Mouse (Mus musculus): ENCODE measurements at regions not wholly inside any gene's neighbourhood (a gene's known extent, or its start where the extent isn't known, plus 50 kb on each side); places are given as distances from the start of the nearest gene placed in this dataset.

DNA sequence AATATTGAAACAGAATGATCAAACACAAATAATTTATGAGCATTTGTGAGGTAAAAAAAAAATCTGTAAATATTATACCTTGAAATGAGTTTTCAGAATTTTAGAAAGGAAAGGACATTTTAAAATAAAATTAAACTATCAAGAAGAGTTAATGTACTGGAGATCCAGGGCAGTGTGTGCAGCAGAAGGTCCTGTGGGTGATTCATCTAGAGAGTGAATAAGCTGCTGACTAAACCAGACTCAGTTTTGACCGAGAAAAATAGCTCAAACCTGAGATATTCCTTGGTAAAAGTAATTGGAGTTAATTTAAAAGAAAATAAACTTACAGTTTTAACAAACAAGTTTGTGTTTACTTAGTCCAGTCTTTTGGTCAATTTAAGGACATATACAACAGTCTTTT, 1118.6 kb upstream of the Celf2 start:
- TF ChIP-seq CTCF (IDR thresholded peaks at IDR 0.05), result no peak
- intact Hi-C loops (cut with DNase I), result no loop called here
- no peak for DNase-seq
- no peak overlapping the region for H3K27ac ChIP-seq
- H3K4me3 ChIP-seq, result no peak overlapping the region

DNA sequence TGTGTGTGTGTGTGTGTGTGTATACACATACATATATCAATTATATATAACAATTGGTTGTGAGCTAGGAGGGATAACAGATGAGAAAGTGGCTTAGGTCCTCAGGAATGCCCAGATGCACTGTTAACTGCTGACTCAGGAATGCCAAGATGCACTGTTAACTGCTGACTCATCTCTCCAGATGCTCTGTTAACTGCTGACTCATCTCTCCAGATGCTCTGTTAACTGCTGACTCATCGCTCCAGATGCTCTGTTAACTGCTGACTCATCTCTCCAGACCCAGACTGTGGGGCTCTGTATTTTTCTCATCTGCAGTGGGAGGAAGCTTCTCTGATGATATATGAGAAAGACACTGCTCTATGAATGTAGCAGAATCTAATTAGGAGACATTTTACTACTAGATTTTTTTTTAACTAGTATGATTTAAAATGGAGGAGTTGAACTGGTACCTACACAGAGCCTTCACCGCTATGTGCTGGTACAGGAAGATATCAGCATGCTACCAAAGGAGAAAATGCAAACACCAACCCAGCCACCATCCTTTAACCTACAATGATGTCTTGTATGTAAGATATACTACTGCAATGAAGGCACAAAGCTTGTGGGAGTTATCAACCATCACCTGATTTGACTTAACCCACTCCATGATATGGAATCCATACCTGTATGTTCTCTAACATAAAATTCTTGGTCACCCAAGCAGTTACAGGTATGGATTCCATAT, 1119.3 kb upstream of the Celf2 start:
- no peak overlapping the region for H3K27ac ChIP-seq
- TF ChIP-seq CTCF (IDR thresholded peaks at IDR 0.05), result no peak
- H3K4me3 ChIP-seq, result no peak overlapping the region
- DNase-seq, result no peak
- intact Hi-C loops (cut with DNase I), result no loop called here

DNA sequence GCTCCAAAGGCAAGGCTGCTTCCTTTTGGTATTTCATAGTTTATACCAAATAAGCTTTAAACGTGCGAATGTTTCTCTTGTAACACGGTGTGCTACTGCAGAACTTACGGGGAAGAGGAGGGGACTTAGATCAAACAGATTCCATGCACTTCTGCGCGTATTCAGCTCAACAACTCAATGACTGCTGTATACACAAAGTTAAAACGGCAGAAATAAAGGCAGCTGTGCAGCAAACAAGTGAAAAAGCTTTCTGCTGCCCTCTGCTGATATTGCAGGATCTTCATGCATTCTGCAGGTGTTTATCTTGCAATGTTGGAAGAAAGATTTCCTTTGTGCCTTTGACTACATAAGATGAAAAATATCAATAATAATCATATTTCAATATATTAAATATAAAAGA, 1128.7 kb upstream of the Celf2 start:
- H3K27ac ChIP-seq, result no peak overlapping the region
- no peak for DNase-seq
- intact Hi-C loops (cut with DNase I), result no loop called here

DNA sequence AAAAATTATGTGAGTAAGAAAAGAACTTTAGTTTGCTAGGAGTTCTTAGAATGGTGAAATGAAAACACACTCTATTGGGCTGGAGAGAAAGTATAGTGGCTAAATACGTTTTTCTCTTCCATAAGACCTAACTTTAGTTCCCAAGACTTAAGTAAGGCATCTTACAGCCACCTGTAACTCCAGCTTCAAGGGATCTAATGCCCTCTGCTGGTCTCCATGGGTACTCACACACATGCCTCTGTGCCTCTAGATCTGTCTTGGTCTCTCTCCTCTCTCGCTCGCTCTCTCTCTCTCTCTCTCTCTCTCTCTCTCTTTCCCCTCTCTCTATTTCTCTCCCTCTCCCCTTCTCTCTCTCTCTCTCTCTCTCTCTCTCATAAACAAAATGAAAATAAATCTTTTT, 1129.9 kb upstream of the Celf2 start:
- peak; percentile 52 for TF ChIP-seq CTCF (IDR thresholded peaks at IDR 0.05)
- DNase-seq, result no peak
- H3K4me3 ChIP-seq, result no peak overlapping the region
- intact Hi-C loops (cut with DNase I), result no loop called here
- H3K27ac ChIP-seq, result no peak overlapping the region

More for the DNA sequence above, 1128.7 kb upstream of the Celf2 start:
- peak; percentile 12; the same call in 1 of the 2 replicates for TF ChIP-seq CTCF (IDR thresholded peaks at IDR 0.05)
- no peak overlapping the region for H3K4me3 ChIP-seq

DNA sequence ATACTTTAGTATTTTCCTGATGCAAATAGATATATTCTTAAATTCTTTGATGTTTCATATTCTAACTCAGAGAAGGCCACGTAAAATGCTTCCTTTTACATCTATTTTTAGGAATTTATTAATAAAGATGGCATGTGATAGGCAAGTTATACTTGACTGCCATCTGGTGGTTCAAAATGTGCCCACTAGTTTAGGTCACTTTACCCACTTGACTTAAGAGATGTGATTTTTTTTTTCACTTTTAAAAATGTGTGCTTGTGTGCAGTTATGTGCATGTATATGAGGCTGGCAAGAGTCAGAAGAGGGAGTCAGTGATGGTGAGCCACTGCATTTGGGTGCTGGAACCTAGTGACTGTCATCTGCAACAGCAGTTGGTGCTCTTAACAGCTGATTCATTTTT, 1136.1 kb upstream of the Celf2 start:
- TF ChIP-seq CTCF (IDR thresholded peaks at IDR 0.05), result peak; percentile 59
- intact Hi-C loops (cut with DNase I), result no loop called here
- H3K27ac ChIP-seq, result no peak overlapping the region
- H3K4me3 ChIP-seq, result no peak overlapping the region
- DNase-seq, result no peak

DNA sequence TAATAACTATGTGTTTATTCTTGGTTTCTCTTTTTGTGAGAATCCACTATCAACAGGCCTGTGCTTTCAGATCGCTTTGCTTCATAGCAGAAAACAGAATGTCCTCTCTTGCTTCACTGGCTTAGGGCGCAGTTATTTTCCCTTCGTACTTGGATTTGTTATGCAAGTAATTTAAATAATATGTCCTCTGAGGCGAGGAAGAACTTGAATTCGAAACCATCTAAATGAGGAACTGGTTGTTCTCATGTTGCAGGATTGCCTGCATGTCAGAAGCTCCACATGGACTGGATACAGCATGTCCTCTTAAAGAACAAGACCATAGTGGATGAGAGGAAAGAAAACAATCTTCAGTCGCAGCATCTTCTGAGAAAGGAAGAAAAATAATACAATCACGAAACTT, 1151.2 kb upstream of the Celf2 start:
- Histone ChIP-seq H3K4me3 (no peak overlapping the region), H3K27ac (no peak overlapping the region)
- intact Hi-C loops (cut with DNase I), result no loop called here
- no peak for TF ChIP-seq CTCF (IDR thresholded peaks at IDR 0.05)
- no peak for DNase-seq

DNA sequence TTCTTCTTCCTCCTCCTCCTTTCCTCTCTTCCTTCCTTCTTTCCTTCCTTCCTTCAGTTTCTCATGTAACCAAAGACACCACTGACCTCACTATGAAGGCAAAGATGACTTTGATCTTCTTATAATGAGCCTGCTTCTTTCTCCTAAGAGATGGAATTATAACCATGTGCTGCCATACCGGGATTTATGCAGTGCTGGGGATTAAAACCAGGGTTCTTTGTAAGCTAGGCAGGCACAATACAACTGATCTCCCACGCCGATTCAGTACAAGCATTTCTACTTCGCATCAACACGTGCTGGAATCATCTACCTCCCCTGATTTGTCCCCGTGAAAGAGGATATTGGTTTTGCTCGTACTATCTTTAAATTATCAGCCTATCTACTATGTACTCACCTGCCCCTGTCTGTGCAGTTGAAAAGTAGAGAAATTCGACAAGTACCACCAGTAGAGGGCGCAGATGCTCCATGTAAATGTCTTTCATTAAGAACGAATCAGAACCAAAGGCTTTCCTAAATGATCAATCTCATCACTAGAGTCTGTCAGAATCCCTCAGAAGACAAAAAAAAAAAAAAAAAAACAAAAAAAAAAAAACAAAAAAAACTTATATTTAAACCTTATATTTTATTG, 1164.5 kb upstream of the Celf2 start:
- TF ChIP-seq CTCF (IDR thresholded peaks at IDR 0.05), result peak; percentile 65
- Histone ChIP-seq H3K4me3 (no peak overlapping the region), H3K27ac (no peak overlapping the region)
- peak; percentile 40 for DNase-seq
- intact Hi-C loops (cut with DNase I), result loop anchor here (10.0 kb wide), 1 partner anchor 1341 kb away; no protein-coding TSS in a partner anchor

DNA sequence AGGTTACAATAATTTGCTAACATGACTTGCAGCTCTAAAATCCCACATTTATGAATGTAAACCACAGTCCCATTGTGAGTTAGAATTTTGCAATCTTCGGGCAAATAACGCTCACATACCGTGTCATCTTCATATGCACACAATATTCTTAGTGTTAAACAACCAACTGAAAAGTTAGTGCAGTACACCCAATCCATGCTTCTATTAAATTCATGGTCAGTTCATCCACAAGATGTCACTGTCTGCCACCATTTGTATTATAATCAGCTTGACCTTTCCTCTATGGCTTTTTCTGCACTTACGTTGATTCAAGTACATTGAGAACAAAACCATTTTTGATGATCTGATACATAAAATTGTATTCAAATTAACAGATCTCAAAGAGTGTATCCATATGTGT, 1166.2 kb upstream of the Celf2 start:
- Histone ChIP-seq H3K4me3 (no peak overlapping the region), H3K27ac (no peak overlapping the region)
- TF ChIP-seq CTCF (IDR thresholded peaks at IDR 0.05), result peak; percentile 2; the same call in 1 of the 2 replicates
- DNase-seq, result no peak
- intact Hi-C loops (cut with DNase I), result loop anchor here (10.0 kb wide), 1 partner anchor 1339 kb away; no protein-coding TSS in a partner anchor

DNA sequence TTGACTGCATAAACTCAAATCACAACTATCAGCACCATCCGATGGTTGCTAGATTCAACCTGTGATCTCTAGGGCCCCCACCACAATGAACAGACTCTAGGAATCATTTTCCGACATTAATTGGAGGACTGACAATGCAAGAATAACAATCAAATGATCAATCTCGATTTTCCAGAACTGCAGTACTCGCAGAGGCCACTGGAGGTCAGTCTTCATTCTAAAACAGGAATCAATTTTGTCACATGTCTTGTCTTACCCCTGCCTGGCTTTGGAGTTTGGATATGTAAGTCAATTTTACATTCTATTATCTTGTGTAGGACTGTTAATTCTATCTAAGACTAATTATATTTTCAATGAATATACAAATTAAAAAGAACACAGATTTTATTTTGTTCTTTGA, 1167.2 kb upstream of the Celf2 start:
- H3K27ac ChIP-seq, result no peak overlapping the region
- intact Hi-C loops (cut with DNase I), result loop anchor here (10.0 kb wide), 1 partner anchor 1338 kb away; no protein-coding TSS in a partner anchor
- TF ChIP-seq CTCF (IDR thresholded peaks at IDR 0.05), result peak; percentile 62
- no peak for DNase-seq
- no peak overlapping the region for H3K4me3 ChIP-seq

DNA sequence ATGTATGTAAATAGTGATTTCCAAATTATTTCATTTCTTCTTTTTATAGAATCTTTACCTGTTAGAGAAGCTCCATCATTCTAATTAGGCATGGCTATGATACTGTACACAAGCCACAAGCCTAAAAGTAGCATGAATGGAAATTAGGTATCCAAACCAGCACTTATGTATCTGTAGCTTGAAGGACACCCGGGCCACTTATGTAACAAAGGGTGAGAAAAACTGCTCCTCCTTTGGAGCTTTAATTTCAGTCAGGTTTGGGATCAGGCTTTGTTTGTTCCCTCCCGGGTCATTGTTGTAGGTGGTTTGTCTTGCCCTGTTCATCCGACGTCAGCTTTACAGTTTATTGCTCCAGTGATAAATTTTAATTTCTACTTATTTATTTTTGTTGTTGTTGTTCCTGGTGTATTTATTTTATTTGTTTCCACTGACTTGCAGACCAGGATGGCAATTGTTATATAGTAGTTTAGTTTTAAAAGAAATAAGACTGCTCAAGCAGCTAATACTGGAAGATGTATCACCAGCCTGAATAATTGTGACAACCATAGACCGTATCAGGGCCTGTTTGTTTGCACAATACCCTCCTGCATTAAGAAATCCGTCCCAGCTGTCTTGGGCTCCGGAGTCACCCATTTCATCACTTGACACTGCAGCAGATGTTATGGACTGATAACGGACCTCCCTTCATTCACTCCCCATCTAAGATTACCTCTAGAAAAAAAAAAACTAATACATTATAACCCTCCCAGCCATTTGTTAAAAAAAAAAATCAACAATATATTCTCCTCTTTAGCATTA, 1181.7 kb upstream of the Celf2 start:
- intact Hi-C loops (cut with DNase I), result no loop called here
- no peak overlapping the region for H3K27ac ChIP-seq
- no peak for TF ChIP-seq CTCF (IDR thresholded peaks at IDR 0.05)
- no peak for DNase-seq
- H3K4me3 ChIP-seq, result no peak overlapping the region

DNA sequence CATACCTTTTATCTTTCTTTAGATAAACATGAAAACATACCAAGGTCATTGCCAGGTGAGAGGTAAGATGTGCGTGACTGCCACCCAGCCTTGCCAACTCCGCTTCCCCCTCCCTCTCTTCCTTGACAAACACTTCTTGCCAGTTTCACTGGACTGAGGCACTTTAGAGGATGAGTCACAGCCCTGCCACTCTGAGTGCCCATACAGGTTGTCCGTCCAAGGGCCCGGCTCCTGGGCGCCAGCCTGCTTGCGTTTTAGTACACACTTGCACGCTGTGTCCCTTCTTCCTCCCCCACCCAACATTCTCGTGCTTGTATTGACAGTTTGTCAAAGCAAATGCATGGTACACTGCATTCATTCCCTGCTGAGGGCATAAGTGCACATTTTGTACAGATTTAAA, 1151.7 kb upstream of the 4930412O13Rik start:
- intact Hi-C loops (cut with DNase I), result no loop called here
- DNase-seq, result peak; percentile 11
- Histone ChIP-seq H3K27ac (no peak overlapping the region), H3K4me3 (no peak overlapping the region)
- TF ChIP-seq CTCF (IDR thresholded peaks at IDR 0.05), result no peak

DNA sequence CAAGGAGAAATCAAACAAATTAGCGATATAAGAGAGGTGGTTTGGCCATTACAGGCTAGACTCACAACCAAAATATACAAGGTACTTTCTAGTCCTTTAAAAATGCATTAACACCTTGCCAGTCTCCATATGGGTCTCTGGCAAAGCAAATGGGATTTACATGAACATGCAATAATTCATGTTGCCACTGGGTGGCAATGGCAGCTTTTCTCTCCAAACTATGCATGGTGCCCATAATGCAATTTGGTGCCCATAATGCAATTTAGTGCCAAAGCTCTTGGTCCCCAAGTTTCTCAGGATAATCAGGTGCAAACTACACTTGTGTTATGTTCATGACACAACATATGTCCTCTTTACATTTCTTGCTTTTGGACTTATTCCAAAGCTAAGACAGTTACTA, 1126.9 kb upstream of the 4930412O13Rik start:
- intact Hi-C loops (cut with DNase I), result loop anchor here (10.0 kb wide), 1 partner anchor 1251 kb away; no protein-coding TSS in a partner anchor
- Histone ChIP-seq H3K4me3 (no peak overlapping the region), H3K27ac (no peak overlapping the region)
- peak; percentile 53 for TF ChIP-seq CTCF (IDR thresholded peaks at IDR 0.05)
- DNase-seq, result no peak

DNA sequence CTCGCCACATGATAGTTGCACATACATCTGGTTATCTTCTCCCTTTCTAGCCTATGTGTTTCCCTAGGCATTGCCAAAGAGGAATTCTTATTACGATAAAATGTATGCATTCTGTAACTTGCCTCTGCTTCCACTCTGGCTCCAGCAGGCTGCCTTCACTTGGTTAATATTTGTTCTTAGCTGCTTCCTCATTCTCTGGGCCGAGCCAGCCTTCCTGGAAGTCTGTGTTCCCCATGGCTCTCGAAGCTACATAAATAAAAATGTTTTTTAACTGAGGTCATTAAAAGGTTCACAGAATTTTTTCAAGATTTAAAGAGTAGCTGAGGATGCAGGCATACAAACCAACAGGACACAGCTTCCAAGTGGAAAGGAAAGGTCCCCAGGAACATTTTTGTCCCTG, 1124.5 kb upstream of the 4930412O13Rik start:
- no peak overlapping the region for H3K4me3 ChIP-seq
- H3K27ac ChIP-seq, result no peak overlapping the region
- DNase-seq, result no peak
- intact Hi-C loops (cut with DNase I), result loop anchor here (10.0 kb wide), 1 partner anchor 1248 kb away; no protein-coding TSS in a partner anchor
- TF ChIP-seq CTCF (IDR thresholded peaks at IDR 0.05), result no peak
